Mouse (Mus musculus) kidney, embryonic 16.5 days (tissue): ENCODE measurements around the gene Cyp51. TPM values are rescaled to one million over a fixed set of nuclear protein-coding genes. Genes with fewer than 3 reads are reported as not detected.

Source experiments
- ATAC-seq: fragments of 200-750 bp; cut with Nextera tagmentation; 2 replicates; pipeline ENCODE4 v1.8.0; 2017; ENCODE audit warnings: moderate TSS enrichment; ENCODE audit not compliant: low FRiP score, low TSS enrichment
- H3K27ac ChIP-seq: fragments of 300-500 bp; sonication (generic); 2 replicates; pipeline ENCODE4 v1.5.1; 2014; ENCODE audit warnings: low read length
- H3K27me3 ChIP-seq: fragments of 300-500 bp; sonication (generic); 2 replicates; pipeline ENCODE4 v1.6.1; 2014; ENCODE audit warnings: low read length, control low read depth, mixed read lengths; ENCODE audit not compliant: insufficient read depth
- H3K36me3 ChIP-seq: fragments of 300-500 bp; sonication (generic); 2 replicates; pipeline ENCODE4 v1.6.1; 2014; ENCODE audit warnings: low read length, control low read depth, mixed read lengths; ENCODE audit not compliant: insufficient read depth
- H3K4me1 ChIP-seq: fragments of 300-500 bp; sonication (generic); 2 replicates; pipeline ENCODE4 v1.6.1; 2014; ENCODE audit warnings: low read length, control low read depth, mixed read lengths; ENCODE audit not compliant: insufficient read depth
- H3K4me2 ChIP-seq: fragments of 300-500 bp; sonication (generic); replicated peaks from 2 replicates; pipeline ENCODE4 v1.6.1; 2014; ENCODE audit warnings: low read depth, low read length
- H3K4me3 ChIP-seq: fragments of 300-500 bp; sonication (generic); 2 replicates; pipeline ENCODE4 v1.5.1; 2014; ENCODE audit warnings: mild to moderate bottlenecking, low read length
- H3K9ac ChIP-seq: fragments of 300-500 bp; sonication (generic); replicated peaks from 2 replicates; pipeline ENCODE4 v1.6.1; 2014; ENCODE audit warnings: low read length
- H3K9me3 ChIP-seq: fragments of 300-500 bp; sonication (generic); 2 replicates; pipeline ENCODE4 v1.6.1; 2016; ENCODE audit warnings: low read length, control low read depth
- WGBS: fragments of 180-500 bp; shearing (Covaris S2); extraction: QIAGEN DNeasy Blood & Tissue Kit; methylation state at CpG from one replicate; pipeline ENCODE4 v1.1.7; 2014; 5-methylcytosine and 5-hydroxymethylcytosine counted together
- polyA plus RNA-seq: library from polyadenylated mRNA; unstranded; fragments of >200 nt; fragmentation: Nextera tagmentation; extraction: Ambion mirVana; gene quantifications from 2 replicates; pipeline ENCODE4 v1.2.1, GENCODE M21; 2015

Cyp51 gene
- polyA plus RNA-seq, 1 experiment from 2014 or later, result 69.2 TPM

- Histone ChIP-seq H3K4me2 (no peak overlapping the region), H3K36me3 (peaks cover 56% of the 10 kb centered on the region), H3K27me3 (no peaks in the 10 kb centered on the region), H3K9me3 (no peaks in the 10 kb centered on the region), H3K9ac (no peak overlapping the region), H3K4me1 (no peaks in the 10 kb centered on the region), H3K4me3 (no peak overlapping the region), H3K27ac (no peak overlapping the region)
- 73% methylated on average over 4 of the region's 4 CpGs for WGBS
- ATAC-seq, result peak; percentile 89
These were observed 18.2 kb downstream of the Cyp51 start for GRCm38 (mm10) chr5:4086309-4086708.

GRCm38 (mm10) chr5:4084948-4085347, 19.6 kb downstream of the Cyp51 start:
- Histone ChIP-seq H3K27me3 (no peaks in the 10 kb centered on the region), H3K27ac (no peak overlapping the region), H3K9ac (no peak overlapping the region), H3K4me3 (no peak overlapping the region), H3K4me2 (no peak overlapping the region), H3K4me1 (no peaks in the 10 kb centered on the region), H3K36me3 (peaks cover 61% of the 10 kb centered on the region), H3K9me3 (no peaks in the 10 kb centered on the region)
- 92% methylated on average over 7 of the region's 7 CpGs for WGBS
- no peak for ATAC-seq

- no peaks in the 10 kb centered on the region for H3K9me3 ChIP-seq
- H3K27me3 ChIP-seq, result no peaks in the 10 kb centered on the region
- no peak for ATAC-seq
- H3K27ac ChIP-seq, result no peak overlapping the region
- H3K4me1 ChIP-seq, result no peaks in the 10 kb centered on the region
- H3K4me3 ChIP-seq, result no peak overlapping the region
- peaks cover 58% of the 10 kb centered on the region for H3K36me3 ChIP-seq
- no peak overlapping the region for H3K4me2 ChIP-seq
- H3K9ac ChIP-seq, result no peak overlapping the region
- WGBS, result 80% methylated on average over 2 of the region's 2 CpGs
These were observed 23.0 kb downstream of the Cyp51 start for GRCm38 (mm10) chr5:4081513-4081912.

GRCm38 (mm10) chr5:4080861-4081260, 23.7 kb downstream of the Cyp51 start:
- H3K9ac ChIP-seq, result no peak overlapping the region
- no peaks in the 10 kb centered on the region for H3K9me3 ChIP-seq
- peaks cover 62% of the 10 kb centered on the region for H3K36me3 ChIP-seq
- ATAC-seq, result no peak
- no peaks in the 10 kb centered on the region for H3K4me1 ChIP-seq
- no peaks in the 10 kb centered on the region for H3K27me3 ChIP-seq
- WGBS, result 83% methylated on average over 2 of the region's 2 CpGs
- H3K4me3 ChIP-seq, result no peak overlapping the region
- no peak overlapping the region for H3K27ac ChIP-seq
- H3K4me2 ChIP-seq, result no peak overlapping the region

- Histone ChIP-seq H3K9ac (no peak overlapping the region), H3K27me3 (no peaks in the 10 kb centered on the region), H3K4me2 (no peak overlapping the region), H3K36me3 (peaks cover 59% of the 10 kb centered on the region), H3K4me3 (no peak overlapping the region), H3K27ac (no peak overlapping the region), H3K4me1 (no peaks in the 10 kb centered on the region), H3K9me3 (no peaks in the 10 kb centered on the region)
- WGBS, result 98% methylated on average over 3 of the region's 3 CpGs
- ATAC-seq, result no peak
These were observed 25.5 kb downstream of the Cyp51 start for GRCm38 (mm10) chr5:4079086-4079485.

- Histone ChIP-seq H3K4me3 (no peak overlapping the region), H3K9me3 (no peaks in the 10 kb centered on the region), H3K27me3 (no peaks in the 10 kb centered on the region), H3K4me2 (no peak overlapping the region), H3K9ac (no peak overlapping the region), H3K4me1 (no peaks in the 10 kb centered on the region), H3K36me3 (peaks cover 52% of the 10 kb centered on the region), H3K27ac (no peak overlapping the region)
- no peak for ATAC-seq
- 70% methylated on average over 3 of the region's 3 CpGs for WGBS
These were observed 37.3 kb downstream of the Cyp51 start for GRCm38 (mm10) chr5:4067203-4067602.

GRCm38 (mm10) chr5:4066476-4067115, 38.0 kb downstream of the Cyp51 start:
- Histone ChIP-seq H3K27ac (no peak overlapping the region), H3K9me3 (no peaks in the 10 kb centered on the region), H3K27me3 (no peaks in the 10 kb centered on the region), H3K36me3 (peaks cover 54% of the 10 kb centered on the region), H3K4me3 (no peak overlapping the region), H3K4me2 (no peak overlapping the region), H3K4me1 (no peaks in the 10 kb centered on the region), H3K9ac (no peak overlapping the region)
- peak; percentile 70 for ATAC-seq
- WGBS, result 89% methylated on average over 18 of the region's 18 CpGs

GRCm38 (mm10) chr5:4060313-4060712, 44.2 kb downstream of the Cyp51 start:
- peaks cover 65% of the 10 kb centered on the region for H3K36me3 ChIP-seq

GRCm38 (mm10) chr5:4040922-4041321, 63.6 kb downstream of the Cyp51 start:
- no peaks in the 10 kb centered on the region for H3K9me3 ChIP-seq
- H3K4me1 ChIP-seq, result no peaks in the 10 kb centered on the region
- WGBS, result 96% methylated on average over 2 of the region's 2 CpGs
- no peak overlapping the region for H3K4me3 ChIP-seq
- ATAC-seq, result no peak
- H3K9ac ChIP-seq, result no peak overlapping the region
- no peak overlapping the region for H3K4me2 ChIP-seq
- H3K27me3 ChIP-seq, result no peaks in the 10 kb centered on the region
- H3K27ac ChIP-seq, result no peak overlapping the region
- peaks cover 47% of the 10 kb centered on the region for H3K36me3 ChIP-seq

More at GRCm38 (mm10) chr5:4060313-4060712, 44.2 kb downstream of the Cyp51 start:
- Histone ChIP-seq H3K9me3 (no peaks in the 10 kb centered on the region), H3K27ac (no peak overlapping the region), H3K4me2 (no peak overlapping the region), H3K4me3 (no peak overlapping the region), H3K27me3 (no peaks in the 10 kb centered on the region), H3K4me1 (no peaks in the 10 kb centered on the region), H3K9ac (no peak overlapping the region)
- no peak for ATAC-seq
- WGBS, result 96% methylated on average over 8 of the region's 8 CpGs

GRCm38 (mm10) chr5:4040372-4040771, 64.2 kb downstream of the Cyp51 start:
- Histone ChIP-seq H3K27me3 (no peaks in the 10 kb centered on the region), H3K9ac (no peak overlapping the region), H3K4me3 (no peak overlapping the region), H3K4me1 (no peaks in the 10 kb centered on the region), H3K27ac (no peak overlapping the region), H3K9me3 (no peaks in the 10 kb centered on the region), H3K36me3 (peaks cover 50% of the 10 kb centered on the region), H3K4me2 (no peak overlapping the region)
- ATAC-seq, result no peak
- 91% methylated on average over 6 of the region's 6 CpGs for WGBS
